In the genomic region with DNA sequence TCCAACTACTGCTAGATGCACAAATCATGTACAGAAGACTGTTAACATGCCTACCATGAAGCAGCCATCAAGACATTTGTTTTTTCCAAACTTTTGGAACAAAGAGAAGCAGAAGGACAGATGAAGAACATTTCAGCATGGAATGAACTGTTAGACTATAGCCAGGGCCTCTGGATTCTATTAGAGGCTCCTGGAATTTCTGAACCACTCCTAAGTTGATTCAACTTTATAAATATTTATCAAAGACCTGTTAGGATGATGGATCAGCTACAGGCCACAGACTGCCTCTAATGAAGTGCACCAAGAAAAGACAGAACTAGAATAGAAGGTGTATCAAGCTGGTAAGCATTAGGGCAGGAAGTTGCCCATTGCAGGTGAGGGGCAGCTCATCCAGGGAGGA, we compare ENCODE assay signal across 25 mouse cellular contexts.
"Had no signal": no experiment of that assay in that cellular context is flagged by ENCODE, and none has a peak within 500 bp of the region (broad histone marks: within the 10 kb centered on the region; RNA-seq: fewer than 3 reads in every experiment).

No protein-coding gene starts in this region.

- H3K9me3 ChIP-seq: heart, embryonic 13.5 days; heart, embryonic 15.5 days; hindbrain, embryonic 10.5 days; hindbrain, embryonic 12.5 days; limb, embryonic 13.5 days; limb, embryonic 15.5 days; liver, embryonic 12.5 days had no signal

- H3K4me2 ChIP-seq: heart, embryonic 11.5 days; heart, embryonic 13.5 days; heart, embryonic 15.5 days; hindbrain, embryonic 12.5 days; hindbrain, embryonic 14.5 days; limb, embryonic 13.5 days; limb, embryonic 15.5 days; liver, embryonic 12.5 days had no signal

- H3K4me3 ChIP-seq: gastrocnemius, adult 2 months; heart, embryonic 13.5 days; heart, embryonic 15.5 days; hindbrain, embryonic 10.5 days; hindbrain, embryonic 12.5 days; limb, embryonic 13.5 days; limb, embryonic 15.5 days; liver, embryonic 12.5 days had no signal

- H3K27me3 ChIP-seq: heart, embryonic 13.5 days; heart, embryonic 15.5 days; hindbrain, embryonic 12.5 days; limb, embryonic 13.5 days; limb, embryonic 15.5 days; liver, embryonic 12.5 days had no signal

- H3K4me1 ChIP-seq: heart, embryonic 15.5 days; hindbrain, embryonic 10.5 days; hindbrain, embryonic 12.5 days; limb, embryonic 15.5 days; liver, embryonic 12.5 days had no signal

- H3K36me3 ChIP-seq: heart, embryonic 13.5 days; heart, embryonic 15.5 days; hindbrain, embryonic 10.5 days; hindbrain, embryonic 12.5 days; limb, embryonic 13.5 days; limb, embryonic 15.5 days; liver, embryonic 12.5 days had no signal

- H3K27ac ChIP-seq: gastrocnemius, adult 2 months; heart, embryonic 13.5 days; heart, embryonic 15.5 days; hindbrain, embryonic 10.5 days; hindbrain, embryonic 12.5 days; hindbrain, embryonic 14.5 days; limb, embryonic 13.5 days; limb, embryonic 15.5 days; liver, embryonic 12.5 days had no signal

- DNase-seq: gastrocnemius, adult 2 months; gastrocnemius, postnatal 10 days; gastrocnemius, postnatal 25 days; heart, adult 18-20 months; heart, postnatal 14 days; heart, postnatal 4 days; kidney, adult 18-20 months; kidney, adult 8-10 months; kidney, postnatal 10 days; kidney, postnatal 25 days; kidney, postnatal 4 days; layer of hippocampus, adult 9-11 months; layer of hippocampus, postnatal 36 days; left cerebral cortex, postnatal 4 days had no signal

- ATAC-seq: hindbrain, embryonic 16.5 days; inflammation-experienced regulatory T-cells, adult 6 months; liver, embryonic 12.5 days had no signal

- H3K9ac ChIP-seq: heart, embryonic 13.5 days; heart, embryonic 15.5 days; hindbrain, embryonic 12.5 days; hindbrain, embryonic 14.5 days; limb, embryonic 13.5 days; limb, embryonic 15.5 days; liver, embryonic 12.5 days had no signal
